Mouse (Mus musculus): ENCODE data around the gene Rbbp4. TPM values are rescaled to one million over a fixed set of nuclear protein-coding genes. Genes with fewer than 3 reads are reported as not detected.

Gene Rbbp4
- polyA plus RNA-seq, 1 experiment from 2014 or later: 428 TPM

DNA sequence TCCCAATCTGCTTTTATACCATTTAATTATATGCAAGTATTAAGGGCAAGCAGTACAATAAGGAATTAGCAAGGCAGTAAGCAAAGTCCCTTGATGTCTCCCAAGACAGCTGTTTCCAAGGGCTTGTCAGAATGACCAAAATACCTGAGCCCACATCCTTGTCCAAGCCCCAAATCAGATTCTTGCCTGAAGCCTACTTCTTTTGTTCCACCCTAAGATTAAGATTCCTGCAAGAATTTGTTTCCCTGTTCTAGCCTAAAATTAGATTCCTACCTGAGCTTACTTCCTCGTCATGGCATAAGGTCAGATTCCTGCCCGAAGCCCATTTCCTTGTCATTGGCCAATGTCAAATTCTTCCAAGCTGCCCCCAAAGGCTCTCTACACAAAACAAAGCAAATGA, 50.5 kb downstream of the Rbbp4 start:
- no peak for DNase-seq (ENCODE audit: low spot score)
- H3K27me3 ChIP-seq (replicated peaks; ENCODE audit: control insufficient read depth, insufficient read depth, low read length): peaks cover 16% of the 10 kb centered on the region; the same call in 1 of the 2 replicates
- H3K36me3 ChIP-seq (ENCODE audit: control insufficient read depth, insufficient read depth, low read length): no peaks in the 10 kb centered on the region
- no peak overlapping the region for H3K4me3 ChIP-seq (ENCODE audit: low read depth, low read length)
- no peak overlapping the region for H3K4me2 ChIP-seq (ENCODE audit: low read length)
- ATAC-seq: no peak
- peaks cover 15% of the 10 kb centered on the region for H3K4me1 ChIP-seq (ENCODE audit: control insufficient read depth, insufficient read depth, low read length)
- no peaks in the 10 kb centered on the region for H3K9me3 ChIP-seq (replicated peaks; ENCODE audit: control insufficient read depth, low read length)
- 84% methylated on average over 2 of the region's 2 CpGs for WGBS
- no peak overlapping the region for H3K27ac ChIP-seq (ENCODE audit: low read depth, low read length)
- no peak overlapping the region for H3K9ac ChIP-seq (ENCODE audit: low read length)

DNA sequence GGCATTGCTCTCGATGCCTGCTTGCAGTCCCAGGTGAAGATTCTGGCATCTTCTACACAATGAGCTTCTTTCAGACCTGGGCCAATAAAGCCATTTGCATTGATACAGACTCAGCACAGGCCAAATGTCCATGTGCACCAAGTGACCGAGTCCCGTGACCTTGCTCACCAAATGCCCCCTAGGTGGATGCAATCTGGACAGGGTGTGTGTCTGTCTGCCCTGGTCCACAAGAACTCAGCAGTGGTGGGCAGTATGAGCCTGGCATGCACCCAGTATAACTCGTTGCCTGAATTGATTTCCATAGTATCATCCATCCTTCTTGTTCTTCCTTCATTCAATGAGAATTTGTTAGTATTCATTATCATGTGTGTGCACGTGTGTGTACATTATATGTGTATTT, 51.9 kb downstream of the Rbbp4 start:
- no peak overlapping the region for H3K4me2 ChIP-seq (ENCODE audit: low read length)
- peaks cover 12% of the 10 kb centered on the region; the same call in 1 of the 2 replicates for H3K27me3 ChIP-seq (replicated peaks; ENCODE audit: control insufficient read depth, insufficient read depth, low read length)
- no peak overlapping the region for H3K27ac ChIP-seq (ENCODE audit: low read depth, low read length)
- H3K4me3 ChIP-seq (ENCODE audit: low read depth, low read length): no peak overlapping the region
- no peak overlapping the region for H3K9ac ChIP-seq (ENCODE audit: low read length)
- DNase-seq (ENCODE audit: low spot score) (no peak), ATAC-seq (no peak)
- no peaks in the 10 kb centered on the region for H3K36me3 ChIP-seq (ENCODE audit: control insufficient read depth, insufficient read depth, low read length)
- H3K9me3 ChIP-seq (replicated peaks; ENCODE audit: control insufficient read depth, low read length): no peaks in the 10 kb centered on the region
- WGBS: 86% methylated on average over 5 of the region's 5 CpGs
- H3K4me1 ChIP-seq (ENCODE audit: control insufficient read depth, insufficient read depth, low read length): peaks cover 15% of the 10 kb centered on the region

DNA sequence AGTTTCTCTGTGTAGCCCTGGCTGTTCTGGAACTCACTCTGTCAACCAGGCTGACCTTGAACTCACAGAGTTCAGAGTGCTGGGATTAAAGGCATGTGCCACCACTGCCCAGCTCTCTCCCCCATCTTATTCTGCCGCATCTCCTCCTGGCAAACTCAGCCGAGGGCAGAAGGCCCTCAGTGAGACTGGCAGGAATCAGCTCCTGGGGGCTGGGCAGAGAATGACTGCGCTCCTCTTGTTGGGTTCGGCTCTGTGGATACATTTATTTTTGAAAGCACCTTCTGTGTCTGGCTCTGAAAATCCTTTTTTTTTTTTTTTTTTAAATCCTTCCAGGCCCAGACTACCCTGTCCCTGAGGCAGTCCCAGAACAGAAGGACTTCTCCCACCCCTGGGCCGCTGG, 52.4 kb downstream of the Rbbp4 start:
- Histone ChIP-seq H3K4me3 (ENCODE audit: low read depth, low read length) (no peak overlapping the region), H3K9me3 (replicated peaks; ENCODE audit: control insufficient read depth, low read length) (no peaks in the 10 kb centered on the region), H3K9ac (ENCODE audit: low read length) (no peak overlapping the region), H3K36me3 (ENCODE audit: control insufficient read depth, insufficient read depth, low read length) (no peaks in the 10 kb centered on the region), H3K27me3 (replicated peaks; ENCODE audit: control insufficient read depth, insufficient read depth, low read length) (peaks cover 8% of the 10 kb centered on the region; the same call in 1 of the 2 replicates), H3K27ac (ENCODE audit: low read depth, low read length) (no peak overlapping the region), H3K4me1 (ENCODE audit: control insufficient read depth, insufficient read depth, low read length) (peaks cover 15% of the 10 kb centered on the region), H3K4me2 (ENCODE audit: low read length) (no peak overlapping the region)
- DNase-seq (ENCODE audit: low spot score) (no peak), ATAC-seq (no peak)
- WGBS: 85% methylated on average over 5 of the region's 5 CpGs

DNA sequence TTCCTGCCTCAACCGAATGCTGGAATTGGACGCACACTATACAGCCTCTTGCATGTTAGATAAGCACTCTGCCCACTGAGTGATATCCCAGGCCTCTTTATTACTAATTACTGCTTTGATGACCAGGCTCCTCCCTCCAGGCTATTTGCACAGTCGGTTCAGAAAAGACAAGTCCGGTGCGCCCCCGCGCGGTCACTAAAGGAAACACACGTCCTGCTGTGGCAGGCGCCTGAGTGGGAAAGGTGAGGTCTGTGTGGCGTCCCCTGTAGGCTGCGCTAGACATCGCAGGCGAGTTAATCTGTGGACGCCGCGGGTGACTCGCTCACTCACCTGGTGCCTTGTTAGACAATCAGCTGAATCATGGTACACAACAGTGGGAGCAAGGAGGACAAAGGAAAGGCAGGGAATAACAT, 58.7 kb downstream of the Rbbp4 start:
- ATAC-seq: peak; percentile 61
- Histone ChIP-seq H3K4me1 (ENCODE audit: control insufficient read depth, insufficient read depth, low read length) (no peaks in the 10 kb centered on the region), H3K4me2 (ENCODE audit: low read length) (no peak overlapping the region)

DNA sequence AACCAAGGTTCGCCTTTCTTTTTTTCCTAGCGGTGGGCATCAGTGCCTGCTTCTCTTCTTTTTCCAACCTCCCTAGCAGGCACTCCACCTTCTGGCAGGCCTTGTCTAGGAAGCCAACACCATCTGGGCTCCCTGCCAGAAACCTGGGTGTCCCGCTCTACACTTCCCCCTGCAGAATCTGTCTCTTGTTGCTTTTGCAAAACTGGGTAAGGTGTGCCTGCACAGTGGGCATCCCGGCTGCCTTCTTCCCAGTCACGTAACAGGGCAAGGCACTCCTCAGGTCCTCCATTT, 62.5 kb downstream of the Rbbp4 start:
- H3K9ac ChIP-seq (ENCODE audit: low read length): no peak overlapping the region
- no peak overlapping the region; the same call in 1 of the 2 replicates for H3K27ac ChIP-seq (ENCODE audit: low read depth, low read length)
- no peak for ATAC-seq
- no peaks in the 10 kb centered on the region for H3K36me3 ChIP-seq (ENCODE audit: control insufficient read depth, insufficient read depth, low read length)
- H3K4me1 ChIP-seq (ENCODE audit: control insufficient read depth, insufficient read depth, low read length): no peaks in the 10 kb centered on the region
- no peaks in the 10 kb centered on the region for H3K27me3 ChIP-seq (replicated peaks; ENCODE audit: control insufficient read depth, insufficient read depth, low read length)
- WGBS: 30% methylated on average over 5 of the region's 5 CpGs
- no peak overlapping the region for H3K4me2 ChIP-seq (ENCODE audit: low read length)
- H3K9me3 ChIP-seq (replicated peaks; ENCODE audit: control insufficient read depth, low read length): no peaks in the 10 kb centered on the region
- peak; percentile 79 for DNase-seq (ENCODE audit: low spot score)
- no peak overlapping the region for H3K4me3 ChIP-seq (ENCODE audit: low read depth, low read length)

More for the DNA sequence above, 58.7 kb downstream of the Rbbp4 start:
- peak; percentile 92 for DNase-seq (ENCODE audit: low spot score)
- no peaks in the 10 kb centered on the region for H3K36me3 ChIP-seq (ENCODE audit: control insufficient read depth, insufficient read depth, low read length)
- WGBS: 2% methylated on average over 18 of the region's 18 CpGs
- no peak overlapping the region for H3K9ac ChIP-seq (ENCODE audit: low read length)
- no peaks in the 10 kb centered on the region for H3K27me3 ChIP-seq (replicated peaks; ENCODE audit: control insufficient read depth, insufficient read depth, low read length)
- H3K4me3 ChIP-seq (ENCODE audit: low read depth, low read length): no peak overlapping the region
- no peak overlapping the region for H3K27ac ChIP-seq (ENCODE audit: low read depth, low read length)
- no peaks in the 10 kb centered on the region for H3K9me3 ChIP-seq (replicated peaks; ENCODE audit: control insufficient read depth, low read length)

DNA sequence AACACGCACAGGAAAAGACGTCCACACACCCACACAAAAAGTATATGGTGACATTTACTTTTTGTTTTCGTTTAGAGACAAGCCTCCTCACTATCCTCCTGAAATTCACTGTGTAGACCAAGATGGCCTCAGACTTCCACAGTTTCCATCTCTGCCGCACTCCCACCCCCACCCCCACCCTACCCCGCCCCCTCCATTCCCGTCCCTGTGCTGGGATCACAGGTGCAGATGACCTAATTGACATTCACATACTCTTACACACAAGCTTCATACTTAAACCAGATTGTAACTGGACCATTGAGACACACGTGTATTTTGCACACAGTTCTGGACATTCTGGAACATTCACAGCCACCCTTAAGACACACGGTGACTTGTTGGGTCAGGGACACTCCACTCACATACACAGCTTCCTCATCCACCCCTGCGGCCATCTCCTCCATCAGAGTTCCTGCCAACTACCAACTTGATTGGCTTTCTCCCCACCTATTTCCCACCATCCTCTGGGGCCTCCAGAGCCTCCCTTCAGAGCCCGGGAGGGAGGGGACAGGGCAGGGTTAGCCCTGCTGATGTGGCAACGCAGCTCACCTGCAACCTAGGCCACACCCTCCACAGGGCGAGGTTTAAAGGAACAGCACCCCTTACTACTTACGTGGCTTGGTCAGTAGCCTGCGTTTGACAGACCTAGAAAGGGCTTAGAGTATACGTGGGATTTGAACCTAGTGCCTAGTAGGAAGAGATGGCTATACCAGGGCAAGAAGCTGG, 63.0 kb downstream of the Rbbp4 start:
- H3K9me3 ChIP-seq (replicated peaks; ENCODE audit: control insufficient read depth, low read length): no peaks in the 10 kb centered on the region
- no peak for DNase-seq (ENCODE audit: low spot score)
- H3K36me3 ChIP-seq (ENCODE audit: control insufficient read depth, insufficient read depth, low read length): no peaks in the 10 kb centered on the region
- no peak overlapping the region for H3K4me3 ChIP-seq (ENCODE audit: low read depth, low read length)
- no peak overlapping the region for H3K27ac ChIP-seq (ENCODE audit: low read depth, low read length)
- H3K27me3 ChIP-seq (replicated peaks; ENCODE audit: control insufficient read depth, insufficient read depth, low read length): no peaks in the 10 kb centered on the region
- H3K4me1 ChIP-seq (ENCODE audit: control insufficient read depth, insufficient read depth, low read length): no peaks in the 10 kb centered on the region
- no peak overlapping the region for H3K9ac ChIP-seq (ENCODE audit: low read length)
- no peak for ATAC-seq
- H3K4me2 ChIP-seq (ENCODE audit: low read length): no peak overlapping the region
- WGBS: 18% methylated on average over 15 of the region's 15 CpGs

DNA sequence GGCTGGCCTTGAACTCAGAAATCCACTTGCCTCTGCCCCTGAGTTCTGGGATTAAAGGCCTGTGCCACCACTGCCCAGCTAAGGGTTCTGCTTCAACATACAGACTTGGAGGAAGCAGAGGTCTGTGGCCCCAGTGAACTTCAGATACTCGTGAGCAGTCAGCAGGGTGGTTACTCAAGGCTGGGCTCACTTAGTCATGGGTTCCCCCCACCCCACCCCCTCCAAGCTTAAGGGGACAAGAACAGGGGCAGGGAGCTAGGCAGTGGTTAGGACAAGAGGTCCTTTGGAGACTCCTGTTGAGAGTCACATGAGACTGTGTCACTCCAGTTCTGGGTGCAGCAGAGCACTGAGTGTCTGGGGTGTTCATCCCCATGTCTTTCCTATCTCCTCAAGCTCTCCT, 66.5 kb downstream of the Rbbp4 start:
- Histone ChIP-seq H3K4me1 (ENCODE audit: control insufficient read depth, insufficient read depth, low read length) (no peaks in the 10 kb centered on the region), H3K9ac (ENCODE audit: low read length) (no peak overlapping the region), H3K36me3 (ENCODE audit: control insufficient read depth, insufficient read depth, low read length) (no peaks in the 10 kb centered on the region), H3K27me3 (replicated peaks; ENCODE audit: control insufficient read depth, insufficient read depth, low read length) (no peaks in the 10 kb centered on the region), H3K9me3 (replicated peaks; ENCODE audit: control insufficient read depth, low read length) (no peaks in the 10 kb centered on the region), H3K27ac (ENCODE audit: low read depth, low read length) (no peak overlapping the region), H3K4me3 (ENCODE audit: low read depth, low read length) (no peak overlapping the region), H3K4me2 (ENCODE audit: low read length) (no peak overlapping the region)
- DNase-seq (ENCODE audit: low spot score): no peak
- ATAC-seq: no peak
- 52% methylated on average over 1 of the region's 1 CpGs for WGBS

DNA sequence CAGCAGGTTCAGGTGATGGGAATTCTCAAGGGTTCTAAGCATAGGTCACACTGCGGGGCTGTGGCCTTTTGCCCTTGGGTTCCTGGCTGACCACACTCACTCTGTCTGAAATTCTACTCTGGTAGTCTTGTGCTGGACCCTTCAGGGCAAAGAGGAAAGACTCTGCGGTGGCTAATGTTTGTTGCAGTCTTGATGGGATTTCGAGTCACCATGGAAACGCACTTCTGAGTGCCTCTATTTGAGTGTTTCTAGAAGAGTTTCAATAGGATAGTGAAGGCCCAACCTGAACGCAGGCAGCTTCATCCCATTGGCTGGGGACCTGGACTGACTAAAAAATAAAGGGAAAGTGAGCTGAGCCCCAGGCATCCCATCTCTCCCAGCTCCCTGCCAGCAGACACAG, 68.3 kb downstream of the Rbbp4 start:
- Histone ChIP-seq H3K36me3 (ENCODE audit: control insufficient read depth, insufficient read depth, low read length) (no peaks in the 10 kb centered on the region), H3K4me1 (ENCODE audit: control insufficient read depth, insufficient read depth, low read length) (no peaks in the 10 kb centered on the region), H3K27ac (ENCODE audit: low read depth, low read length) (no peak overlapping the region), H3K27me3 (replicated peaks; ENCODE audit: control insufficient read depth, insufficient read depth, low read length) (no peaks in the 10 kb centered on the region), H3K4me3 (ENCODE audit: low read depth, low read length) (no peak overlapping the region), H3K9ac (ENCODE audit: low read length) (no peak overlapping the region), H3K4me2 (ENCODE audit: low read length) (no peak overlapping the region), H3K9me3 (replicated peaks; ENCODE audit: control insufficient read depth, low read length) (no peaks in the 10 kb centered on the region)
- 61% methylated on average over 5 of the region's 5 CpGs for WGBS
- DNase-seq (ENCODE audit: low spot score): no peak
- ATAC-seq: no peak

DNA sequence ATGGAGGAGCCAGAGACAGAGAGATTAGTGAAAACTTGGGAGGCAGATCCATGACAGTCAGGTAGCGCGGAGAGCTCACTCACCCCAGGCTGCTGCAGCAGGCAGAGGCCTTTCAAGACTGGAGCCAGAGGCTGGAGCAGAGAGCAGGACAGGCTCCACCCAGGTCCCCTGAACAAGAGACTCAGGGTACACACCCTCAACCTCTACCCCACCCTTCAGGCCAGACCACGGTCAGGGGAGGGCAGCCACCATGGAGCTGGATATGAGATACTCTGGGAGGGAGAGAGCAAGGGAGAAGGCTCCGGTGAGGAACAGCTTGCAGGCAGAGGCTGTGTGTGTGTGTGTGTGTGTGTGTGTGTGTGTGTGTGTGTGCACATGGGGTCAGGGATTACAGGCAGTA, 69.0 kb downstream of the Rbbp4 start:
- ATAC-seq: no peak
- Histone ChIP-seq H3K4me3 (ENCODE audit: low read depth, low read length) (no peak overlapping the region), H3K4me2 (ENCODE audit: low read length) (no peak overlapping the region), H3K9me3 (replicated peaks; ENCODE audit: control insufficient read depth, low read length) (no peaks in the 10 kb centered on the region), H3K9ac (ENCODE audit: low read length) (no peak overlapping the region), H3K27ac (ENCODE audit: low read depth, low read length) (no peak overlapping the region), H3K36me3 (ENCODE audit: control insufficient read depth, insufficient read depth, low read length) (no peaks in the 10 kb centered on the region), H3K4me1 (ENCODE audit: control insufficient read depth, insufficient read depth, low read length) (no peaks in the 10 kb centered on the region), H3K27me3 (replicated peaks; ENCODE audit: control insufficient read depth, insufficient read depth, low read length) (no peaks in the 10 kb centered on the region)
- WGBS: 76% methylated on average over 4 of the region's 4 CpGs
- DNase-seq (ENCODE audit: low spot score): no peak

Measured in forebrain, embryonic 14.5 days (tissue).